Mouse (Mus musculus) limb, embryonic 11.5 days (tissue): Measurements from ENCODE around the gene Trio. TPM values are rescaled to one million over a fixed set of nuclear protein-coding genes. Genes with fewer than 3 reads are reported as not detected.

ENCODE experiments used
- ATAC-seq: fragments of 200-750 bp; cut with Nextera tagmentation; 2 replicates; pipeline ENCODE4 v1.8.0; 2017; ENCODE audit warnings: low read depth; ENCODE audit not compliant: insufficient number of reproducible peaks, low FRiP score, low TSS enrichment
- DNase-seq: peaks from one replicate; pipeline ENCODE4 v3.0.0-alpha.2; 2015; ENCODE audit warnings: low spot score
- H3K27ac ChIP-seq: fragments of 300-500 bp; sonication (generic); replicated peaks from 2 replicates; pipeline ENCODE4 v1.5.1; 2014; ENCODE audit warnings: low read depth, mild to moderate bottlenecking, low read length
- H3K27me3 ChIP-seq: fragments of 300-500 bp; sonication (generic); 2 replicates; pipeline ENCODE4 v1.6.1; 2014; ENCODE audit warnings: mild to moderate bottlenecking, low read length, mixed read lengths; ENCODE audit not compliant: control insufficient read depth, insufficient read depth
- H3K36me3 ChIP-seq: fragments of 300-500 bp; sonication (generic); 2 replicates; pipeline ENCODE4 v1.6.1; 2014; ENCODE audit warnings: mild to moderate bottlenecking, low read length, moderate library complexity, mixed read lengths; ENCODE audit not compliant: control insufficient read depth, insufficient read depth
- H3K4me1 ChIP-seq: fragments of 300-500 bp; sonication (generic); 2 replicates; pipeline ENCODE4 v1.6.1; 2014; ENCODE audit warnings: low read length, mixed read lengths; ENCODE audit not compliant: control insufficient read depth, insufficient read depth
- H3K4me2 ChIP-seq: fragments of 300-500 bp; sonication (generic); 2 replicates; pipeline ENCODE4 v1.6.1; 2014; ENCODE audit warnings: low read depth, mild to moderate bottlenecking, moderate library complexity; ENCODE audit not compliant: severe bottlenecking
- H3K4me3 ChIP-seq: fragments of 300-500 bp; sonication (generic); 2 replicates; pipeline ENCODE4 v1.5.1; 2014; ENCODE audit warnings: low read depth, low read length
- H3K9ac ChIP-seq: fragments of 300-500 bp; sonication (generic); 2 replicates; pipeline ENCODE4 v1.6.1; 2014; ENCODE audit warnings: mild to moderate bottlenecking, low read length
- H3K9me3 ChIP-seq: fragments of 300-500 bp; sonication (generic); 2 replicates; pipeline ENCODE4 v1.6.1; 2016; ENCODE audit warnings: low read length; ENCODE audit not compliant: control insufficient read depth
- WGBS: fragments of 180-500 bp; shearing (Covaris S2); extraction: QIAGEN DNeasy Blood & Tissue Kit; methylation state at CpG from one replicate; pipeline ENCODE4 v1.1.7; 2014; 5-methylcytosine and 5-hydroxymethylcytosine counted together
- polyA plus RNA-seq: library from polyadenylated mRNA; unstranded; fragments of >200 nt; fragmentation: Nextera tagmentation; extraction: Ambion mirVana; gene quantifications from 2 replicates; pipeline ENCODE4 v1.2.1, GENCODE M21; 2014

Trio gene
- polyA plus RNA-seq, 1 experiment from 2014 or later, result 64.8 TPM

GRCm38 (mm10) chr15:27898795-27899406 is 126.7 kb downstream of the Trio start:
- no peaks in the 10 kb centered on the region for H3K9me3 ChIP-seq
- WGBS, result 81% methylated on average over 6 of the region's 6 CpGs
- H3K4me3 ChIP-seq, result no peak overlapping the region
- H3K27ac ChIP-seq, result no peak overlapping the region
- H3K9ac ChIP-seq, result no peak overlapping the region
- ATAC-seq, result no peak
- H3K4me2 ChIP-seq, result no peak overlapping the region
- peaks cover 12% of the 10 kb centered on the region for H3K36me3 ChIP-seq
- DNase-seq, result no peak
- H3K4me1 ChIP-seq, result no peaks in the 10 kb centered on the region
- H3K27me3 ChIP-seq, result no peaks in the 10 kb centered on the region

- no peaks in the 10 kb centered on the region for H3K9me3 ChIP-seq
- no peak overlapping the region for H3K4me3 ChIP-seq
- no peak overlapping the region for H3K4me2 ChIP-seq
- H3K27ac ChIP-seq, result no peak overlapping the region
- H3K36me3 ChIP-seq, result peaks cover 16% of the 10 kb centered on the region
- WGBS, result 92% methylated on average over 12 of the region's 12 CpGs
- H3K4me1 ChIP-seq, result no peaks in the 10 kb centered on the region
- no peaks in the 10 kb centered on the region for H3K27me3 ChIP-seq
- no peak for ATAC-seq
- DNase-seq, result no peak
- no peak overlapping the region for H3K9ac ChIP-seq
Observed at GRCm38 (mm10) chr15:27894112-27894511, 131.5 kb downstream of the Trio start.

GRCm38 (mm10) chr15:27892029-27892428 is 133.6 kb downstream of the Trio start:
- no peaks in the 10 kb centered on the region for H3K27me3 ChIP-seq
- no peaks in the 10 kb centered on the region for H3K9me3 ChIP-seq
- DNase-seq (no peak), ATAC-seq (no peak)
- 51% methylated on average over 5 of the region's 5 CpGs for WGBS
- H3K4me3 ChIP-seq, result no peak overlapping the region
- peaks cover 8% of the 10 kb centered on the region; the same call in 1 of the 2 replicates for H3K36me3 ChIP-seq
- no peak overlapping the region for H3K9ac ChIP-seq
- H3K4me2 ChIP-seq, result no peak overlapping the region
- no peaks in the 10 kb centered on the region for H3K4me1 ChIP-seq
- no peak overlapping the region for H3K27ac ChIP-seq

GRCm38 (mm10) chr15:27890666-27891065 is 135.0 kb downstream of the Trio start:
- Histone ChIP-seq H3K4me2 (no peak overlapping the region), H3K9ac (no peak overlapping the region), H3K9me3 (no peaks in the 10 kb centered on the region), H3K36me3 (peaks cover 8% of the 10 kb centered on the region; the same call in 1 of the 2 replicates), H3K4me3 (no peak overlapping the region), H3K4me1 (no peaks in the 10 kb centered on the region), H3K27ac (no peak overlapping the region), H3K27me3 (no peaks in the 10 kb centered on the region)
- ATAC-seq (no peak), DNase-seq (no peak)
- WGBS, result 90% methylated on average over 5 of the region's 5 CpGs

- H3K27me3 ChIP-seq, result no peaks in the 10 kb centered on the region
- no peaks in the 10 kb centered on the region for H3K9me3 ChIP-seq
- no peak overlapping the region for H3K4me3 ChIP-seq
- H3K4me2 ChIP-seq, result no peak overlapping the region
- no peak overlapping the region for H3K27ac ChIP-seq
- 73% methylated on average over 13 of the region's 13 CpGs for WGBS
- peaks cover 8% of the 10 kb centered on the region; the same call in 1 of the 2 replicates for H3K36me3 ChIP-seq
- ATAC-seq (no peak), DNase-seq (no peak)
- H3K4me1 ChIP-seq, result no peaks in the 10 kb centered on the region
- H3K9ac ChIP-seq, result no peak overlapping the region
Observed at GRCm38 (mm10) chr15:27888153-27888552, 137.5 kb downstream of the Trio start.

GRCm38 (mm10) chr15:27886992-27887391 is 138.7 kb downstream of the Trio start:
- Histone ChIP-seq H3K27ac (no peak overlapping the region), H3K4me1 (no peaks in the 10 kb centered on the region), H3K4me2 (no peak overlapping the region), H3K9ac (no peak overlapping the region), H3K9me3 (no peaks in the 10 kb centered on the region), H3K36me3 (peaks cover 8% of the 10 kb centered on the region; the same call in 1 of the 2 replicates), H3K4me3 (no peak overlapping the region), H3K27me3 (no peaks in the 10 kb centered on the region)
- no peak for ATAC-seq
- WGBS, result 76% methylated on average over 6 of the region's 6 CpGs
- DNase-seq, result no peak

GRCm38 (mm10) chr15:27884347-27885250 is 141.0 kb downstream of the Trio start:
- H3K27ac ChIP-seq, result no peak overlapping the region; the same call in 1 of the 2 replicates

GRCm38 (mm10) chr15:27883881-27884280 is 141.8 kb downstream of the Trio start:
- Histone ChIP-seq H3K36me3 (no peaks in the 10 kb centered on the region; the same call in 1 of the 2 replicates), H3K4me3 (no peak overlapping the region), H3K9ac (no peak overlapping the region), H3K9me3 (no peaks in the 10 kb centered on the region), H3K27ac (no peak overlapping the region), H3K27me3 (no peaks in the 10 kb centered on the region), H3K4me2 (no peak overlapping the region), H3K4me1 (no peaks in the 10 kb centered on the region)
- ATAC-seq (no peak), DNase-seq (no peak)
- WGBS, result 90% methylated on average over 3 of the region's 3 CpGs

More at GRCm38 (mm10) chr15:27884347-27885250, 141.0 kb downstream of the Trio start:
- H3K9ac ChIP-seq, result no peak overlapping the region
- WGBS, result 71% methylated on average over 17 of the region's 17 CpGs
- no peaks in the 10 kb centered on the region for H3K27me3 ChIP-seq
- no peak overlapping the region for H3K4me3 ChIP-seq
- no peak for ATAC-seq
- DNase-seq, result peak; percentile 86
- no peaks in the 10 kb centered on the region for H3K4me1 ChIP-seq
- no peaks in the 10 kb centered on the region for H3K9me3 ChIP-seq
- H3K4me2 ChIP-seq, result no peak overlapping the region
- H3K36me3 ChIP-seq, result peaks cover 2% of the 10 kb centered on the region; the same call in 1 of the 2 replicates
